ENCODE assay signal across 24 mouse cellular contexts in the genomic region with DNA sequence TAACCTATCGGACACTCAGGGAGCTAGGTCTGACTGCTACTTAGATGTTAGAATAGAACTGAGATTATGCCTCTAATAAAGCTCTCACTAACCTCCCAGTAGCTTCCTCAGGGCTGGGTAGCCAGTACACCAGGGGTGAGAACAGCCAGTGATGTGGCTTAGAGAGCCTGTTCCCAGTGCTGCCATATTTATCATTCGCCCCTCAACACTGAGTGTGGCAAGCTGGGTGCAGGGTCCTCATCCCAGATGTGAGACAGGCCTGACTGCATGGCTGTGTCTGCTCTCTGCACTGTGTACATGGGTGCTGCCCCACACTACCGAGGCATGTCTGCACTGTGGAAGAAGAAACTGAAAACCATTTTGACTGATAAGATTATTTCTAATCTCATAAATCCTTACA. TPM values are rescaled to one million over a fixed set of nuclear protein-coding genes. Genes with fewer than 3 reads are reported as not detected.
"Had no signal": no experiment of that assay in that cellular context is flagged by ENCODE, and none has a peak within 500 bp of the region (broad histone marks: within the 10 kb centered on the region; RNA-seq: fewer than 3 reads in every experiment).

No protein-coding gene starts in this region.

- H3K27ac ChIP-seq: intestine, embryonic 15.5 days; kidney, embryonic 15.5 days; left cerebral cortex, adult 2 months; macrophage; midbrain, embryonic 12.5 days; midbrain, embryonic 15.5 days; neural tube, embryonic 13.5 days; stomach, embryonic 15.5 days had no signal

- DNase-seq: kidney, adult 11 months; kidney, adult 8-10 months; kidney, postnatal 10 days; kidney, postnatal 36 days; layer of hippocampus, postnatal 36 days; lung, embryonic 14.5 days; retina, postnatal 1 day; right cerebral cortex, postnatal 25 days; spleen, adult 18-20 months; thymus, adult 2 months; thymus, postnatal 14 days; thymus, postnatal 4 days had no signal

- ATAC-seq: intestine, embryonic 15.5 days; lung, postnatal 0 days; midbrain, embryonic 15.5 days had no signal

- H3K27me3 ChIP-seq: intestine, embryonic 15.5 days; kidney, embryonic 15.5 days; liver, embryonic 15.5 days; midbrain, embryonic 12.5 days; midbrain, embryonic 15.5 days; neural tube, embryonic 13.5 days; stomach, embryonic 15.5 days had no signal

- H3K36me3 ChIP-seq: midbrain, embryonic 15.5 days had no signal

- H3K4me2 ChIP-seq: intestine, embryonic 15.5 days; kidney, embryonic 15.5 days; lung, embryonic 14.5 days; midbrain, embryonic 12.5 days; midbrain, embryonic 15.5 days; neural tube, embryonic 13.5 days; stomach, embryonic 15.5 days had no signal

- H3K9ac ChIP-seq: intestine, embryonic 15.5 days; kidney, embryonic 15.5 days; liver, embryonic 15.5 days; lung, embryonic 14.5 days; midbrain, embryonic 12.5 days; midbrain, embryonic 15.5 days; neural tube, embryonic 13.5 days; stomach, embryonic 15.5 days had no signal

- H3K4me3 ChIP-seq: intestine, embryonic 15.5 days; kidney, embryonic 15.5 days; left cerebral cortex, adult 2 months; liver, embryonic 15.5 days; midbrain, embryonic 12.5 days; midbrain, embryonic 15.5 days; myocyte; neural tube, embryonic 13.5 days; stomach, embryonic 15.5 days had no signal

- H3K9me3 ChIP-seq: intestine, embryonic 15.5 days; kidney, embryonic 15.5 days; liver, embryonic 15.5 days; midbrain, embryonic 12.5 days; midbrain, embryonic 15.5 days; neural tube, embryonic 13.5 days; stomach, embryonic 15.5 days had no signal

- H3K4me1 ChIP-seq: intestine, embryonic 15.5 days; kidney, embryonic 15.5 days; midbrain, embryonic 12.5 days; midbrain, embryonic 15.5 days; neural tube, embryonic 13.5 days; stomach, embryonic 15.5 days had no signal

RNA-seq across cellular contexts. Expression of gene Ldhal6b, which starts 4.5 kb away (rescaled TPM):
- polyA plus RNA-seq: intestine, embryonic 15.5 days; kidney, embryonic 15.5 days; limb, embryonic 11.5 days; liver, embryonic 15.5 days; lung, embryonic 14.5 days; lung, postnatal 0 days; midbrain, embryonic 15.5 days; stomach, embryonic 15.5 days had no signal
